Mouse (Mus musculus) right cerebral cortex, postnatal 14 days (tissue): ENCODE measurements around the gene Ldlrad2.
A peak's percentile ranks its signal among the peaks of the same experiment; 100 is the strongest.
"Not testable (repeated sequence)": the region's sequence is repeated elsewhere in the genome, so short reads cannot be mapped to it uniquely, and the experiment has no call there.

ENCODE experiments used
- DNase-seq: peaks from one replicate; pipeline ENCODE4 v3.0.0; 2022

The Ldlrad2 gene

GRCm38 (mm10) chr4:137574469-137574868 is at the start of gene Ldlrad2:
TSS of gene Ldlrad2 (minus strand) at chr4:137574569.
- DNase-seq: no peak

GRCm38 (mm10) chr4:137622847-137623246 is 48.5 kb upstream of the Ldlrad2 start:
- no peak for DNase-seq

- no peak for DNase-seq
These were observed 35.9 kb upstream of the Ldlrad2 start for GRCm38 (mm10) chr4:137610256-137610655.

GRCm38 (mm10) chr4:137609702-137610101 is 35.3 kb upstream of the Ldlrad2 start:
- DNase-seq: no peak

GRCm38 (mm10) chr4:137609281-137609680 is 34.9 kb upstream of the Ldlrad2 start:
- no peak for DNase-seq

- DNase-seq: no peak
These were observed 32.7 kb upstream of the Ldlrad2 start for GRCm38 (mm10) chr4:137607023-137607422.

- no peak for DNase-seq
These were observed 29.2 kb upstream of the Ldlrad2 start for GRCm38 (mm10) chr4:137603449-137604171.

- no peak for DNase-seq
These were observed 24.2 kb upstream of the Ldlrad2 start for GRCm38 (mm10) chr4:137598577-137598976.

- DNase-seq: no peak
These were observed 22.8 kb upstream of the Ldlrad2 start for GRCm38 (mm10) chr4:137597098-137597630.

- no peak for DNase-seq
These were observed 20.3 kb upstream of the Ldlrad2 start for GRCm38 (mm10) chr4:137594496-137595270.

- DNase-seq: peak; percentile 100
These were observed 19.5 kb upstream of the Ldlrad2 start, which contains the start of gene Usp48 for GRCm38 (mm10) chr4:137593601-137594495. TSS of gene Usp48 (plus strand) at chr4:137593755.

GRCm38 (mm10) chr4:137590961-137591360 is 16.6 kb upstream of the Ldlrad2 start:
- DNase-seq: no peak

GRCm38 (mm10) chr4:137589586-137589985 is 15.2 kb upstream of the Ldlrad2 start:
- no peak for DNase-seq

- DNase-seq: not testable (repeated sequence)
These were observed 14.7 kb upstream of the Ldlrad2 start for GRCm38 (mm10) chr4:137589095-137589494.

GRCm38 (mm10) chr4:137581815-137582214 is 7.4 kb upstream of the Ldlrad2 start:
- no peak for DNase-seq

GRCm38 (mm10) chr4:137580299-137580698 is 5.9 kb upstream of the Ldlrad2 start:
- no peak for DNase-seq

- DNase-seq: no peak
These were observed 5.4 kb upstream of the Ldlrad2 start for GRCm38 (mm10) chr4:137579789-137580188.

- peak; percentile 19 for DNase-seq
These were observed 3.9 kb upstream of the Ldlrad2 start for GRCm38 (mm10) chr4:137578181-137578845.

GRCm38 (mm10) chr4:137577486-137577885 is 3.1 kb upstream of the Ldlrad2 start:
- no peak for DNase-seq

- DNase-seq: no peak
These were observed 4.5 kb downstream of the Ldlrad2 start for GRCm38 (mm10) chr4:137569873-137570272.

- DNase-seq: no peak
These were observed 17.6 kb downstream of the Ldlrad2 start for GRCm38 (mm10) chr4:137556673-137557210.

- DNase-seq: no peak
These were observed 20.9 kb downstream of the Ldlrad2 start for GRCm38 (mm10) chr4:137553466-137553865.
